ENCODE assay signal across 8 mouse cellular contexts in genomic region chr16:26967967-26968366, GRCm38 (mm10). TPM values are rescaled to one million over a fixed set of nuclear protein-coding genes. Genes with fewer than 3 reads are reported as not detected.
DNase-seq lines count a peak whose midpoint lies in the region; ATAC-seq lines count a peak whose summit lies in the region.

No protein-coding gene starts in this region.

- H3K9ac ChIP-seq in hindbrain, embryonic 12.5 days = peak overlapping the region; percentile 23; the same call in 1 of the 2 replicates
- peak overlapping the region; percentile 47 for H3K9ac ChIP-seq in midbrain, embryonic 16.5 days (ENCODE audit: low read depth, low read length)

- peak overlapping the region; percentile 27 for H3K4me3 ChIP-seq in hindbrain, embryonic 12.5 days
- peak overlapping the region; percentile 45 for H3K4me3 ChIP-seq in midbrain, embryonic 16.5 days (ENCODE audit: low read depth, low read length)

- peaks cover 3% of the 10 kb centered on the region; the same call in 1 of the 2 replicates for H3K4me1 ChIP-seq in hindbrain, embryonic 12.5 days
- H3K4me1 ChIP-seq in midbrain, embryonic 16.5 days (ENCODE audit: control insufficient read depth, insufficient read depth, low read length) = peaks cover 2% of the 10 kb centered on the region; the same call in 1 of the 2 replicates

- H3K36me3 ChIP-seq in hindbrain, embryonic 12.5 days = no peaks in the 10 kb centered on the region
- H3K36me3 ChIP-seq in midbrain, embryonic 16.5 days (ENCODE audit: control insufficient read depth, insufficient read depth, low read length) = no peaks in the 10 kb centered on the region

- H3K27ac ChIP-seq in hindbrain, embryonic 12.5 days = no peak overlapping the region
- no peak overlapping the region for H3K27ac ChIP-seq in midbrain, embryonic 16.5 days (ENCODE audit: low read length)

- 2% methylated on average over 28 of the region's 28 CpGs for whole genome bisulfite sequencing in hindbrain, embryonic 12.5 days
- WGBS in midbrain, embryonic 16.5 days = 1% methylated on average over 28 of the region's 28 CpGs

- peaks cover 16% of the 10 kb centered on the region for H3K27me3 ChIP-seq in hindbrain, embryonic 12.5 days
- no peaks in the 10 kb centered on the region for H3K27me3 ChIP-seq in midbrain, embryonic 16.5 days (ENCODE audit: control insufficient read depth, insufficient read depth, low read depth, low read length)

- peak; percentile 73; the same call in 1 of the 2 replicates for ATAC-seq in hindbrain, embryonic 12.5 days (ENCODE audit: low FRiP score)
- peak; percentile 70 for ATAC-seq in midbrain, embryonic 16.5 days

- peak overlapping the region; percentile 62 for H3K4me2 ChIP-seq in hindbrain, embryonic 12.5 days (replicated peaks)
- H3K4me2 ChIP-seq in midbrain, embryonic 16.5 days (ENCODE audit: low read length) = peak overlapping the region; percentile 95

- H3K9me3 ChIP-seq in hindbrain, embryonic 12.5 days (replicated peaks) = no peaks in the 10 kb centered on the region
- no peaks in the 10 kb centered on the region for H3K9me3 ChIP-seq in midbrain, embryonic 16.5 days (replicated peaks; ENCODE audit: control insufficient read depth, low read length, poor library complexity, severe bottlenecking)

- intact Hi-C loops in left cerebral cortex, postnatal 4 days (cut with DNase I) = no loop called here

- peak; percentile 30 to 48 for DNase-seq in lung, adult 18-20 months
- no peak for DNase-seq in lung, postnatal 10 days
- DNase-seq in embryo, embryonic 9.5 days (ENCODE audit: extremely low spot score) = peak; percentile 30
- DNase-seq in left cerebral cortex, postnatal 4 days = peak; percentile 57
- DNase-seq in natural killer cell, adult 2 months (ENCODE audit: low spot score in 2 of 2) = no peak
- DNase-seq in spleen, postnatal 10 days (ENCODE audit: low spot score in 2 of 2) = no peak

RNA-seq across cellular contexts. Expression of gene Gmnc, which starts 23.5 kb away (rescaled TPM):
- 0.54 and 0.91 TPM in 2 replicates for polyA plus RNA-seq in hindbrain, embryonic 12.5 days (2016; fragmentation: Nextera tagmentation; extraction: Ambion mirVana)
- under 1 TPM; 0.54 to 0.70 TPM for total RNA-seq in left cerebral cortex, postnatal 4 days (2021)
- polyA plus RNA-seq in midbrain, embryonic 16.5 days (2015; fragmentation: Nextera tagmentation; extraction: Ambion mirVana) = 0.18 and 0.25 TPM in 2 replicates

Comparison
In these comparisons a context has a peak if more than half of its experiments do, and no peak if none do; other contexts are left out.
1. DNase-seq: peak in lung, adult 18-20 months (2 of 2), embryo, embryonic 9.5 days (single experiment) and left cerebral cortex, postnatal 4 days (single experiment); none in lung, postnatal 10 days (single experiment), natural killer cell, adult 2 months (0 of 2) and spleen, postnatal 10 days (0 of 2).